Mouse (Mus musculus) embryonic fibroblast, embryonic 13.5 days (primary cell): Measurements from ENCODE around the gene Hpcal1. TPM values are rescaled to one million over a fixed set of nuclear protein-coding genes. Genes with fewer than 3 reads are reported as not detected.
"Not testable (repeated sequence)": the region's sequence is repeated elsewhere in the genome, so short reads cannot be mapped to it uniquely, and the experiment has no call there.

Experiments
- H3K27ac ChIP-seq: 2 replicates; pipeline ENCODE4 v1.5.1; 2012; ENCODE audit warnings: low read length, control low read depth, inconsistent platforms; ENCODE audit not compliant: insufficient read depth
- H3K4me1 ChIP-seq: 2 replicates; pipeline ENCODE4 v1.6.1; 2011; ENCODE audit warnings: low read length; ENCODE audit not compliant: control insufficient read depth, insufficient read depth
- H3K4me3 ChIP-seq: 2 replicates; pipeline ENCODE4 v1.5.1; 2011; ENCODE audit warnings: mild to moderate bottlenecking, control low read depth, low read length; ENCODE audit not compliant: insufficient read depth
- CTCF ChIP-seq: IDR thresholded peaks from 2 replicates; pipeline ENCODE4 v1.5.1; 2011; ENCODE audit warnings: mild to moderate bottlenecking, control low read depth, low read length, moderate library complexity, borderline replicate concordance; ENCODE audit not compliant: insufficient read depth
- POLR2A ChIP-seq: IDR thresholded peaks from 2 replicates; pipeline ENCODE4 v1.6.1; 2011; ENCODE audit warnings: low read depth, mild to moderate bottlenecking, control low read depth, low read length, moderate library complexity
- polyA plus RNA-seq: library from polyadenylated mRNA; stranded (reverse); fragments of >200 nt; gene quantifications from 2 replicates; pipeline ENCODE4 v1.2.4, GENCODE M21; 2011; ENCODE audit warnings: low read depth; ENCODE audit not compliant: missing spikeins, insufficient read length

Gene Hpcal1
- polyA plus RNA-seq, 1 experiment: 41.1 TPM

DNA sequence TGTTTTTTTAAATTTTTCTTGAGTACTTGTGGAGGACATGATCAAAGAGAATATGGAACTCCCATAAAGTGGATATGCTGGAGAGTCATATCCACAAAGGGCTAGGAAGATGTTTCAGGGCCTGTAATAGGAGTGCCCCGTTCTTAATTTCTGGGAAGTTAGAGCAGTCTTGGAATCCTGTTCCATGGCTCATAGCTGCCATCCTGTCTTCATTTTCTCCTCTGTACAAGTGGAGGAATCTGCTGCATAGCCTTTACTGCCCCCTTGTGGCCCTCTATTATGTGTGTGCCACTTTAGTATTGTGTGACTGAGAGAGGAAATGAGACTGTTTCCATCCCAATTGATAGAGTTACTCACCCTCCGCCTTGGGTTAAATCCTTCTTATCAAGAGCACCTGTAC, 117.9 kb downstream of the Hpcal1 start:
- Histone ChIP-seq H3K4me3 (no peak overlapping the region), H3K27ac (no peak overlapping the region), H3K4me1 (no peaks in the 10 kb centered on the region)
- TF ChIP-seq POLR2A (no peak), CTCF (no peak)

DNA sequence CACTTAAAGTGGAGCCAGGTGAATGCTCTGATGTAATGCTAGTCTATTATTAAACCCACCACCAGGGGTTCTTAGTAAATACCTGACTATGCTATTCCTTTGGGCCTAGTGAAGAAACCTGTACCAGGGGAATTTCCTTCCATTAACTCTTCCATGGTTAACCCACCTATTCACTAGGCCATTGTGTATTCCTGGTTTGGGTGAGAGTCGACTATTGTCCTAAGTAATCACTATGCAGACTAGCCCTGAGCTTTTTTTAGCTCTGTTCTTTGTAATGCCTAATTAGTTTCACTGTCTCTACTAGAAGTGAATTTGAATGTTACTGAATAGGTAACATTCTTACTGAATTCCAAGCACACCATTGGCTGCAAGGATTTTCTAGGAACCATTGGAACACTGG, 144.6 kb downstream of the Hpcal1 start:
- not testable (repeated sequence) for H3K27ac ChIP-seq, H3K4me1 ChIP-seq, H3K4me3 ChIP-seq

Other genes starting within 250 kb of the Hpcal1 start
- 278 and 357 TPM in 2 replicates for gene Odc1, start 146.1 kb upstream of the Hpcal1 start, polyA plus RNA-seq